Mouse (Mus musculus) limb, embryonic 14.5 days (tissue): ENCODE results near the gene Card9. TPM values are rescaled to one million over a fixed set of nuclear protein-coding genes. Genes with fewer than 3 reads are reported as not detected.

Experiments
- ATAC-seq: fragments of 200-750 bp; cut with Nextera tagmentation; 2 replicates; pipeline ENCODE4 v1.8.0; 2017; ENCODE audit warnings: low read depth, moderate number of reproducible peaks, moderate TSS enrichment; ENCODE audit not compliant: low FRiP score
- DNase-seq: peaks from one replicate; pipeline ENCODE4 v3.0.0-alpha.2; 2015; ENCODE audit warnings: low spot score
- H3K27ac ChIP-seq: fragments of 300-500 bp; sonication (generic); replicated peaks from 2 replicates; pipeline ENCODE4 v1.5.1; 2014; ENCODE audit warnings: low read depth, mild to moderate bottlenecking, low read length, moderate library complexity, mixed read lengths
- H3K27me3 ChIP-seq: fragments of 300-500 bp; sonication (generic); 2 replicates; pipeline ENCODE4 v1.6.1; 2014; ENCODE audit warnings: low read length, mixed read lengths; ENCODE audit not compliant: control insufficient read depth, insufficient read depth
- H3K36me3 ChIP-seq: fragments of 300-500 bp; sonication (generic); 2 replicates; pipeline ENCODE4 v1.6.1; 2014; ENCODE audit warnings: mild to moderate bottlenecking, low read length, moderate library complexity, mixed read lengths; ENCODE audit not compliant: control insufficient read depth, insufficient read depth
- H3K4me1 ChIP-seq: fragments of 300-500 bp; sonication (generic); 2 replicates; pipeline ENCODE4 v1.6.1; 2014; ENCODE audit warnings: antibody characterized with exemption, low read length, mixed read lengths; ENCODE audit not compliant: control insufficient read depth, insufficient read depth
- H3K4me2 ChIP-seq: fragments of 300-500 bp; sonication (generic); replicated peaks from 2 replicates; pipeline ENCODE4 v1.6.1; 2014; ENCODE audit warnings: low read depth, mild to moderate bottlenecking, low read length, moderate library complexity; ENCODE audit not compliant: severe bottlenecking
- H3K4me3 ChIP-seq: fragments of 300-500 bp; sonication (generic); replicated peaks from 2 replicates; pipeline ENCODE4 v1.5.1; 2014; ENCODE audit warnings: low read length
- H3K9ac ChIP-seq: fragments of 300-500 bp; sonication (generic); 2 replicates; pipeline ENCODE4 v1.6.1; 2014; ENCODE audit warnings: mild to moderate bottlenecking, low read depth, low read length, moderate library complexity; ENCODE audit not compliant: severe bottlenecking
- H3K9me3 ChIP-seq: fragments of 300-500 bp; sonication (generic); 2 replicates; pipeline ENCODE4 v1.6.1; 2016; ENCODE audit warnings: low read length; ENCODE audit not compliant: control insufficient read depth
- POLR2A ChIP-seq: fragments of 200-500 bp; IDR thresholded peaks from 2 replicates; pipeline ENCODE4 v1.8.0; 2012; ENCODE audit warnings: inconsistent platforms, mild to moderate bottlenecking, moderate library complexity, borderline replicate concordance; ENCODE audit not compliant: insufficient read depth, insufficient read length; ENCODE audit errors: extremely low read depth
- WGBS: fragments of 180-500 bp; shearing (Covaris S2); extraction: QIAGEN DNeasy Blood & Tissue Kit; methylation state at CpG from one replicate; pipeline ENCODE4 v1.1.7; 2014; 5-methylcytosine and 5-hydroxymethylcytosine counted together
- polyA plus RNA-seq, 2 experiments: library from polyadenylated mRNA; depleted of rRNA in 1 of 2; stranded (reverse) in 1 of 2; unstranded in 1 of 2; fragments of >200 nt; fragmentation: Nextera tagmentation in 1 of 2; extraction: Ambion mirVana in 1 of 2; gene quantifications; 2 replicates each; pipeline versions ENCODE4 v1.2.1 to v1.2.3; 2012 to 2014

The Card9 gene
- polyA plus RNA-seq, 2 experiments, result 1.2 to 4.1 TPM

DNA sequence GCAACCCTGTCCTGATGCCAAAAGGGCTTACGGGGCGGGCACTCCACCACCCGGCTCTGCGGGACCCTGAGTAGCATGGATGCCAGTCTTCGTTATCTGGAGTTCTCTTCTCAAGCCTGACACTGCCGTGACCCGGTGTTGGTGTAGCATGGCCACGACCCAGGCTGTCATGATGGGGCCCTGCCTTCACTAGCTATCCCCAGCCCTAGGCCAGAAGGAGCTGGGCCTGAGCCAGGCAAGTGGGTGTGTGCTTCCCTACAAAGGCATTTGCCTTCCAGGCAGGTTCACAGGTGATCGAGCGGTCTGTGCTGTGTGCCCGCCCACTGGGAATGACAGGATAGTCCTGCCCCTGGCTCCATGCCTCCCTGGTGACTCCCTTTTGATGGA is 44.8 kb downstream of the Card9 start:
- peaks cover 39% of the 10 kb centered on the region for H3K4me1 ChIP-seq
- H3K4me2 ChIP-seq, result peak overlapping the region; percentile 95
- WGBS, result 1% methylated on average over 11 of the region's 11 CpGs
- H3K36me3 ChIP-seq, result 0 out of 2 replicates have a peak, but pooled peaks cover 12% of the 10 kb centered on the region
- peak overlapping the region; percentile 94 for H3K27ac ChIP-seq
- ATAC-seq, result peak; percentile 17
- peak overlapping the region; percentile 87 for H3K9ac ChIP-seq
- no peak for DNase-seq
- no peaks in the 10 kb centered on the region for H3K27me3 ChIP-seq
- H3K9me3 ChIP-seq, result no peaks in the 10 kb centered on the region
- TF ChIP-seq POLR2A, result no peak
- H3K4me3 ChIP-seq, result peak overlapping the region; percentile 90

DNA sequence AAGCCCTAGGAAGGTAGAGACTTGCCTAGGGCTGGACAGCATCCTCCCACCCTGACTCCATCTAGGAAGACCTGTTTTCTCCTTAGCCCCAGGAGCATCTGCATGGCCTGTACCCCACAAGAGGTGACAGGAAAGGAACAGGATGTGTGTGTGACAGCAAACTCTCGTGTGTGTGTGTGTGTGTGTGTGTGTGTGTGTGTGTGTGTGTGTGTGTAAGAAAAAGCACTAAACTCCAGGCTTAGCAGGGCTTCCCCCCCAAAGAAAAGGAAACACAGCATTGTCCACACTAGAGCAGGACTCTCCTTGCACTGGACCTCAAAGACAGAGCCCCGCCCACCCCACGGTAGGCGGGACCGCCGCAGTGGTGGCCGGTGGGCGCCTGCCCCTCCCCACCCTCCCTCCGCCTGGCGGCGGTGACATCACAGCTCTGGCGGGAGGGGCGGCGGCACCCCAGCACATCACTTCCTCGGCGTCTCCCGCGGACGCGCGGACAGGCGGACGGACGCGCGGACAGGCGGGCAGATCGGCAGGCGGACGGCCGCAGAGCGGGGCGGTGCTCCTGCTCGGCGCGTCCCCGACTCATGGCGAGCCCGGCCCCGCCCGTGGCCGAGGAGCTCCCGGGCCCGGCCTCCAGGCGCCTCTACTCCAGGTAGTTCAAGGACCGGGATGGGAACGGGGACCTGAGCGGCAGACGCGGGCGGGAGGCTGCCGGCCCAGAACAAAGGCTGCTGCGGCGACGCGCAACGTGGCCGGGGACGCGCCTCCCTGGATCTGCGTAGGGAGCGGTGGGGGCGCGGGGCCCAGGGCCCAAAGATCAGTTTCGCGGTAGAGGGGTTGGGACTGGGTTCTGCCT is 45.4 kb downstream of the Card9 start, which contains the start of gene Gpsm1:
Gpsm1 (plus strand) TSS at position 444 of the 853 bp plus-strand sequence.
- Histone ChIP-seq H3K36me3 (0 out of 2 replicates have a peak, but pooled peaks cover 8% of the 10 kb centered on the region), H3K27ac (peak within 1 kb of the TSS; percentile 94), H3K4me1 (peaks cover 39% of the 10 kb centered on the region), H3K9me3 (no peaks in the 10 kb centered on the region), H3K27me3 (no peaks in the 10 kb centered on the region), H3K9ac (peak within 1 kb of the TSS; percentile 87), H3K4me2 (peak within 1 kb of the TSS; percentile 95), H3K4me3 (peak within 1 kb of the TSS; percentile 90)
- DNase-seq (peak; percentile 77), ATAC-seq (peak; percentile 85)
- TF ChIP-seq POLR2A, result 0 out of 2 replicates have a peak, but pooled peaks have one; percentile 9
- 2% methylated on average over 26 of the region's 66 CpGs for WGBS

DNA sequence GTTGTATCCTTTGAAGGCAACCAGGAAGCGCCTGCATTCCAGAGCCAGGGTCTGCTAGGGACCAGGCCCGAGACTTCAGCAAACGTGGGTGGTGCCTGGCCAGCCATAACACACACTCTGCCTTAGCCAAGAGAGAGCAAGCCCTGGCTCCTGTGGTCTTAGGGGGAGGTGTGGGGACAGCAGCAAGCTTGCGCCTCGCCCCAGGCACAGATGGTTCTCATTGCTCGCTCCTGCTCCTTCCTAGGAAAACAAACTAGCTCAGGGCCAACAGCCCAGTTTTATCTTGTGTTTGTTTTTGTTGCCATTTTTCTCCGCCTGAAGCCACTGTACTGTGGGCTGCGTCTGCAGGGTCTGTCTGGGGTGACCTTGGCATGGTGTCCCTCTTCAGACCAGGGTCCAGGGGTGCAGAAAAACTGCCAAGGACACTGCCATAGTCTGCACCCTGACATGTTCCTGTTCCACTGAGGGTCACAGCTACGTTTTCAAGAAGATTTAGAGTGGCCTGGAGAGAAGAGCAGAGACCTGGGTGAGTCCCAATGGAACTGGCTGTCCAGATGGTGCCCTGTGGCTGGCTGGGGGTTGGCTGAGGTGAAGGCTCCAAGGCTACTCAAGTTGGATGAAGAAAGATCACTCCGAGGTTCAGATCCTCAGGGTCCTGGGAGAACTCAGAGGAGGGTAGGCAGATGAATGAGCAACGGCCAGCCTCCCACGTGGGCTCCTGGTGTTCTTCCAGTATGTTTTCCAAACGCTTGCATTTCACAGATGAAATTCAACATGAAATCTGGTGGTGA is 46.2 kb downstream of the Card9 start:
- 25% methylated on average over 13 of the region's 13 CpGs for WGBS
- Histone ChIP-seq H3K27me3 (no peaks in the 10 kb centered on the region), H3K27ac (peak overlapping the region; percentile 94), H3K9me3 (no peaks in the 10 kb centered on the region), H3K36me3 (0 out of 2 replicates have a peak, but pooled peaks cover 7% of the 10 kb centered on the region), H3K4me3 (peak overlapping the region; percentile 90), H3K9ac (peak overlapping the region; percentile 87), H3K4me2 (peak overlapping the region; percentile 95), H3K4me1 (peaks cover 46% of the 10 kb centered on the region)
- peak; percentile 79 for DNase-seq
- no peak for TF ChIP-seq POLR2A
- ATAC-seq, result peak; percentile 3; the same call in 1 of the 2 replicates

DNA sequence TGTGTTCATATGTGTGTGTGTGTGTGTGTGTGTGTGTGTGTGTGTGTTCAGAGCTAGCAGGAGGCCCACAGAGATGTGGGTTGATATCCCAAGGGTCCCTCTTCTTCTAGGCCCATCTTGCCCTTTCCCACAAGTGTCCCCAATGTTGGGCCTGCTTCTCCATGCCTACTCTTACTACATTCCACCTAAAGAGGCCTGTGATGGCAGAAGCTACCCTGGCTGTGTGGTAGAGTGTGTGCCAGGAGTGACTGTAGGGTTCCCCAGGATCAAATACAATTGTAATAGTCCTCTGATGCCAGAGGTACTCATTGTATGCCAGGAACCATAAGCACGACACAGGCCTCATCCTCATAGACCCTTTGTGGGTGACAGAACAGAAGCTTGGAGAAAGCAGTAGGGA is 47.3 kb downstream of the Card9 start:
- ATAC-seq (no peak), DNase-seq (no peak)
- Histone ChIP-seq H3K9me3 (no peaks in the 10 kb centered on the region), H3K27ac (no peak overlapping the region), H3K4me2 (no peak overlapping the region), H3K4me1 (peaks cover 52% of the 10 kb centered on the region), H3K36me3 (0 out of 2 replicates have a peak, but pooled peaks cover 5% of the 10 kb centered on the region), H3K9ac (no peak overlapping the region), H3K4me3 (no peak overlapping the region), H3K27me3 (no peaks in the 10 kb centered on the region)
- TF ChIP-seq POLR2A, result no peak
- 90% methylated on average over 1 of the region's 1 CpGs for WGBS

DNA sequence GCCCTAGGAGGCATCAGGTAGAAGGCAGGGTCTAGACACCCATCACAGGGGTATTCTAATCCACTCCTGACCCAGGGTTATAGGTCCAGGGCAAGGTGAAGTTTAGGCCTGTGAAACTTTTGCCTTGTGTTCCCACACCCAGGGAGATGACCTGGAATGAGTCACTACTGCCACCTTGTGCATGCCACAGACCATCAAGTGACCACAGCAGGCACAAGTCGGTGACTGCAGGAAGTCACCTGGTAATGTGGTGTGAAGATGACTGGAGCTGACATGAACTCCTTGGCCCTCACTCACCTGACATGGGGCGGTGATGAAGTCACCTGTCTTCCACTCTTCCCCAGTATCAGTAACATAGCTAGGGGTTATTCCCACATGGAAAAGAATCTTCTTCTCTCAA is 47.9 kb downstream of the Card9 start:
- 60% methylated on average over 2 of the region's 2 CpGs for WGBS
- H3K27ac ChIP-seq, result no peak overlapping the region

More for the DNA sequence above, 47.9 kb downstream of the Card9 start:
- Histone ChIP-seq H3K4me1 (peaks cover 48% of the 10 kb centered on the region), H3K4me2 (no peak overlapping the region), H3K4me3 (no peak overlapping the region), H3K9ac (no peak overlapping the region), H3K27me3 (no peaks in the 10 kb centered on the region), H3K36me3 (no peaks in the 10 kb centered on the region), H3K9me3 (no peaks in the 10 kb centered on the region)
- ATAC-seq (no peak), DNase-seq (no peak)
- no peak for TF ChIP-seq POLR2A
